8 mouse cellular contexts compared by ENCODE assay signal in the genomic region with DNA sequence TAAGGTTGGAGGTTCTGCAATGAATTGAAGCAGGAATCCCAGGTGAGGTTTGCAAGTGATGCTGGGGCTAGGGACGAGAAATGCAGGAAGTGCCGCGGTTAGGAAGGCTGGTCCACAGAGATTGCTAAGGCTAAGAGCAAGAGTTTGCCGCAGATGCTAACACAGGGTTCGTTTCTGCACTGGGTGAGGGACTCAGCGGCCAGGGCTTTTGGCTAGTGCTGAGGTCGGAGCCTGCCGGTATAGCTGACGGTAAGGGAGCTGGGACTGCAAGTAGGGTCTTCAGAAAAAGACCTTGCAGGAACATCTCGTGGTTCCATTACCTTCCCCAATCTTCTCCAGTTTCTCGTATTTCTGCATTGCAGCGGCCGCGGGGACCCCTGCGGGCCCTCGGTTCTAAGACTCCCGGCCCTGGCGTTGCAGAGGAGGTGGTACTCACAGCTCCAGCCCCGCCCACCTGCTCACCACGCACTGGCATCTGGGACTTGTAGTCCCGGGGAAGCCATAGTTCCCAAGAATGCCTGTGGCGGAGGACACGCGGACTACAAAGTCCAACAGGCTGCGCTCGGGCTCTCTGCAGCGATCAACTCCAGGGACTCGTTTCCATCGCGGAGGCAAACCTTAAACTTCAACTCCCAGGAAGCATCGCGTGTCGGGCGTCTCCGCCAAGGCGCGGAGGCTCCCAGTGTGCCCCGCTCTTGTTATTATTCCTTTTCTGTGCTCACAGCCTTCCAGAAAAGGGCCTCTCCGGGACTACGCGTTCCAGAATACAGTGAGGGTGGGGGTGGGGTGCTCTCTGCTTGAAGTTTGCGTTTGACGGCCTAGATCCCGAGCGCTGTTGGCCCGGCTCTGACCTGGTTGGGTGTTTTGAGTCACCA. TPM values are rescaled to one million over a fixed set of nuclear protein-coding genes. Genes with fewer than 3 reads are reported as not detected.
DNase-seq lines count a peak whose midpoint lies in the region; ATAC-seq and TF ChIP-seq lines count a peak whose summit lies in the region.

A gene (minus strand): TSS at position 402 of the 875 bp plus-strand sequence.
A gene (plus strand): TSS at position 709 of the 875 bp plus-strand sequence.

- peak; percentile 97 for ATAC-seq in forebrain, embryonic 15.5 days (replicated peaks)
- peak; percentile 93 for ATAC-seq in neutrophil, adult 5-6 weeks (ENCODE audit: extremely low read depth, insufficient number of reproducible peaks, low FRiP score, poor library complexity, severe bottlenecking)

- no peaks in the 10 kb centered on the region for H3K9me3 ChIP-seq in ES-E14 (ENCODE audit: control insufficient read depth, insufficient read depth, low read depth, low read length)
- H3K9me3 ChIP-seq in forebrain, embryonic 15.5 days, result no peaks in the 10 kb centered on the region

- intact Hi-C loops in heart, postnatal 25 days (cut with DNase I), result no loop called here

- peak within 1 kb of the TSS; percentile 70 for H3K9ac ChIP-seq in ES-E14 (ENCODE audit: insufficient read depth, low read depth, low read length, poor library complexity, severe bottlenecking)
- H3K9ac ChIP-seq in forebrain, embryonic 15.5 days (replicated peaks), result peak within 1 kb of the TSS; percentile 84

- no peaks in the 10 kb centered on the region for H3K27me3 ChIP-seq in forebrain, embryonic 15.5 days

- H3K36me3 ChIP-seq in ES-E14 (ENCODE audit: control insufficient read depth, insufficient read depth, low read length, poor library complexity, severe bottlenecking), result peaks cover 4% of the 10 kb centered on the region; the same call in 1 of the 2 replicates
- H3K36me3 ChIP-seq in forebrain, embryonic 15.5 days, result peaks cover 23% of the 10 kb centered on the region

- TF ChIP-seq POLR2A in lung, adult 2 months (IDR thresholded peaks at IDR 0.05; ENCODE audit: borderline replicate concordance, extremely low read depth, low read depth, low read length), result peak; percentile 84; the same call in 1 of the 2 replicates

- in situ Hi-C loops in ES-E14 (cut with MboI; ENCODE audit: low sequenced_read_pairs in 2 of 2, unreplicated experiment in 2 of 2), result no loop called here

- H3K4me1 ChIP-seq in ES-E14 (ENCODE audit: control insufficient read depth in 2 of 2, insufficient read depth in 2 of 2, low read length in 2 of 2, poor library complexity in 1 of 2), result peaks cover 4 to 27% of the 10 kb centered on the region in 2 experiments; a peak in 2 of 4 replicates
- peaks cover 48% of the 10 kb centered on the region for H3K4me1 ChIP-seq in forebrain, embryonic 15.5 days
- H3K4me1 ChIP-seq in lung, adult 2 months (ENCODE audit: control insufficient read depth, insufficient read depth, low read length), result peaks cover 17% of the 10 kb centered on the region

- H3K4me3 ChIP-seq in ES-E14 (ENCODE audit: insufficient read depth in 1 of 2, low read depth in 1 of 2, low read length in 2 of 2, poor library complexity in 1 of 2, severe bottlenecking in 1 of 2), result peak within 1 kb of the TSS; percentile 76 to 82
- H3K4me3 ChIP-seq in forebrain, embryonic 15.5 days, result peak within 1 kb of the TSS; percentile 65
- peak within 1 kb of the TSS; percentile 88 for H3K4me3 ChIP-seq in lung, adult 2 months (replicated peaks; ENCODE audit: extremely low read depth, low read depth, low read length)

- H3K27ac ChIP-seq in ES-E14 (ENCODE audit: insufficient read depth, low read depth, low read length, poor library complexity, severe bottlenecking), result peak within 1 kb of the TSS; percentile 41; the same call in 1 of the 2 replicates
- H3K27ac ChIP-seq in forebrain, embryonic 15.5 days (replicated peaks), result peak within 1 kb of the TSS; percentile 94

- peak; percentile 99 for DNase-seq in ES-E14 (ENCODE audit: low read depth, low spot score)
- peak; percentile 99 for DNase-seq in cerebellum, adult 11-12 months
- peak; percentile 98 for DNase-seq in heart, postnatal 25 days (ENCODE audit: low spot score)
- DNase-seq in layer of hippocampus, adult 18-20 months (ENCODE audit: low spot score in 2 of 2), result peak; percentile 100
- peak; percentile 97 for DNase-seq in lung, adult 2 months
- DNase-seq in thymus, adult 18-20 months, result peak; percentile 98

- H3K4me2 ChIP-seq in forebrain, embryonic 15.5 days (replicated peaks), result peak within 1 kb of the TSS; percentile 89

- under 1% methylated on average over 46 of the region's 46 CpGs for WGBS in forebrain, embryonic 15.5 days
- under 1% methylated on average over 46 of the region's 46 CpGs for WGBS in lung, adult 2 months

- TF ChIP-seq CTCF in lung, adult 2 months (IDR thresholded peaks at IDR 0.05; ENCODE audit: insufficient read depth, low read length), result no peak

TF ChIP-seq in ES-E14, 5 proteins besides CTCF, POLR2A, EP300 and RAD21:
- TF ChIP-seq CHD2 (IDR thresholded peaks at IDR 0.05; ENCODE audit: low read depth, low read length) (peak; percentile 82; the same call in 1 of the 2 replicates), MAFK (IDR thresholded peaks at IDR 0.05; ENCODE audit: insufficient read depth, low read depth, low read length) (no peak), HCFC1 (IDR thresholded peaks at IDR 0.05; ENCODE audit: borderline replicate concordance, insufficient read depth, low read length) (peak; percentile 99)

RNA-seq across cellular contexts. Expression of the first gene that starts in this region (rescaled TPM):
- total RNA-seq in ES-E14 (2012; rRNA removed), result 17.8 and 23.4 TPM in 2 replicates
- 106 and 114 TPM in 2 replicates for polyA plus RNA-seq in forebrain, embryonic 15.5 days (2015; fragmentation: Nextera tagmentation; extraction: Ambion mirVana)
- 10 to 100 TPM; 19.2 to 22.8 TPM for total RNA-seq in heart, postnatal 25 days (2021)
- total RNA-seq in layer of hippocampus, adult 18-20 months (2021), result 100 to 1,000 TPM; 126 to 133 TPM
- polyA plus RNA-seq in lung, adult 2 months (2012; rRNA removed), result 47.0 and 71.4 TPM in 2 replicates
- 30.0 and 36.6 TPM in 2 replicates for total RNA-seq in neutrophil, adult 5-6 weeks (2017)

RNA-seq across cellular contexts. Expression of the second gene that starts in this region (rescaled TPM):
- total RNA-seq in ES-E14 (2012; rRNA removed), result 30.4 and 31.5 TPM in 2 replicates
- polyA plus RNA-seq in forebrain, embryonic 15.5 days (2015; fragmentation: Nextera tagmentation; extraction: Ambion mirVana), result 18.5 and 23.7 TPM in 2 replicates
- total RNA-seq in heart, postnatal 25 days (2021), result 10 to 100 TPM; 29.7 to 31.3 TPM
- 10 to 100 TPM; 30.1 to 30.8 TPM for total RNA-seq in layer of hippocampus, adult 18-20 months (2021)
- 84.6 and 86.8 TPM in 2 replicates for polyA plus RNA-seq in lung, adult 2 months (2012; rRNA removed)
- 56.8 and 58.0 TPM in 2 replicates for total RNA-seq in neutrophil, adult 5-6 weeks (2017)

Comparison
In these comparisons a context has a peak if more than half of its experiments do, and no peak if none do; other contexts are left out.
1. Peak in every context shown above with its lines: DNase-seq, ATAC-seq, H3K4me3 ChIP-seq and H3K27ac ChIP-seq.